Mouse (Mus musculus): ENCODE results near the gene Asap2.
"Not testable (repeated sequence)": the region's sequence is repeated elsewhere in the genome, so short reads cannot be mapped to it uniquely, and the experiment has no call there.

The Asap2 gene

GRCm38 (mm10) chr12:20990132-20990531, at the start of gene Asap2:
Gene Asap2 (plus strand): TSS chr12:20990459.
- peak in 1 of 2 experiments; percentile 1 for DNase-seq (ENCODE audit: low read depth in 1 of 2, low spot score in 2 of 2)

GRCm38 (mm10) chr12:20947051-20947997, 42.9 kb upstream of the Asap2 start:
- not testable (repeated sequence) for DNase-seq (ENCODE audit: low read depth in 1 of 2, low spot score in 2 of 2)

GRCm38 (mm10) chr12:20990579-20990978, 320 bp downstream of the Asap2 start:
- DNase-seq (ENCODE audit: low read depth in 1 of 2, low spot score in 2 of 2): not testable (repeated sequence)

GRCm38 (mm10) chr12:21030875-21031274, 40.6 kb downstream of the Asap2 start:
- DNase-seq (ENCODE audit: low read depth in 1 of 2, low spot score in 2 of 2): not testable (repeated sequence)

- not testable (repeated sequence) for DNase-seq (ENCODE audit: low read depth in 1 of 2, low spot score in 2 of 2)
These were observed 56.5 kb downstream of the Asap2 start for GRCm38 (mm10) chr12:21046716-21047115.

GRCm38 (mm10) chr12:21075731-21076130, 85.5 kb downstream of the Asap2 start:
- DNase-seq (ENCODE audit: low read depth in 1 of 2, low spot score in 2 of 2): peak in 1 of 2 experiments; percentile 34

GRCm38 (mm10) chr12:21090168-21090567, 99.9 kb downstream of the Asap2 start:
- not testable (repeated sequence) for DNase-seq (ENCODE audit: low read depth in 1 of 2, low spot score in 2 of 2)

GRCm38 (mm10) chr12:21092446-21092845, 102.2 kb downstream of the Asap2 start:
- DNase-seq (ENCODE audit: low read depth in 1 of 2, low spot score in 2 of 2): not testable (repeated sequence)

GRCm38 (mm10) chr12:21097806-21098325, 107.6 kb downstream of the Asap2 start:
- not testable (repeated sequence) for DNase-seq (ENCODE audit: low read depth in 1 of 2, low spot score in 2 of 2)

GRCm38 (mm10) chr12:21111116-21111475, 120.8 kb downstream of the Asap2 start:
- not testable (repeated sequence) for DNase-seq (ENCODE audit: low read depth in 1 of 2, low spot score in 2 of 2)

GRCm38 (mm10) chr12:21111476-21112452, 121.5 kb downstream of the Asap2 start:
- peak in 1 of 2 experiments; percentile 59 for DNase-seq (ENCODE audit: low read depth in 1 of 2, low spot score in 2 of 2)

GRCm38 (mm10) chr12:21112453-21112857, 122.2 kb downstream of the Asap2 start:
- DNase-seq (ENCODE audit: low read depth in 1 of 2, low spot score in 2 of 2): peak in 1 of 2 experiments; percentile 14

- DNase-seq (ENCODE audit: low read depth in 1 of 2, low spot score in 2 of 2): no peak
These were observed 129.2 kb downstream of the Asap2 start for GRCm38 (mm10) chr12:21119446-21119845.

- no peak for DNase-seq (ENCODE audit: low read depth in 1 of 2, low spot score in 2 of 2)
These were observed 132.6 kb downstream of the Asap2 start for GRCm38 (mm10) chr12:21122818-21123217.

GRCm38 (mm10) chr12:21123647-21124046, 133.4 kb downstream of the Asap2 start:
- no peak for DNase-seq (ENCODE audit: low read depth in 1 of 2, low spot score in 2 of 2)

GRCm38 (mm10) chr12:21125675-21126470, 135.6 kb downstream of the Asap2 start:
- DNase-seq (ENCODE audit: low read depth in 1 of 2, low spot score in 2 of 2): no peak

- no peak for DNase-seq (ENCODE audit: low read depth in 1 of 2, low spot score in 2 of 2)
These were observed 136.3 kb downstream of the Asap2 start for GRCm38 (mm10) chr12:21126516-21126915.

- DNase-seq (ENCODE audit: low read depth in 1 of 2, low spot score in 2 of 2): peak; percentile 37 to 48
These were observed 138.9 kb downstream of the Asap2 start for GRCm38 (mm10) chr12:21128930-21129869.

- no peak for DNase-seq (ENCODE audit: low read depth in 1 of 2, low spot score in 2 of 2)
These were observed 140.1 kb downstream of the Asap2 start for GRCm38 (mm10) chr12:21130274-21130823.

Data from monocyte, adult 2 months (primary cell).